Mouse (Mus musculus) monocyte, adult 5-6 weeks (primary cell): Measurements from ENCODE around the gene Sigmar1. TPM values are rescaled to one million over a fixed set of nuclear protein-coding genes. Genes with fewer than 3 reads are reported as not detected.
"Not testable (repeated sequence)": the region's sequence is repeated elsewhere in the genome, so short reads cannot be mapped to it uniquely, and the experiment has no call there.

ENCODE experiments used
- ATAC-seq: fragments of 153-309, 156-312 bp; replicated peaks from 2 replicates; pipeline ENCODE4 v1.8.0; 2017; ENCODE audit warnings: mild to moderate bottlenecking; ENCODE audit not compliant: low TSS enrichment, insufficient number of reproducible peaks, severe bottlenecking, poor library complexity, low FRiP score
- total RNA-seq: library from RNA; stranded (forward); fragments of 200-1000, 200-491, 200-594 nt; gene quantifications from 3 replicates; pipeline ENCODE4 v1.2.3, GENCODE M21; 2017

Sigmar1 gene
- 21.7 to 22.0 TPM (median 22.0 TPM) in 3 replicates for total RNA-seq

DNA sequence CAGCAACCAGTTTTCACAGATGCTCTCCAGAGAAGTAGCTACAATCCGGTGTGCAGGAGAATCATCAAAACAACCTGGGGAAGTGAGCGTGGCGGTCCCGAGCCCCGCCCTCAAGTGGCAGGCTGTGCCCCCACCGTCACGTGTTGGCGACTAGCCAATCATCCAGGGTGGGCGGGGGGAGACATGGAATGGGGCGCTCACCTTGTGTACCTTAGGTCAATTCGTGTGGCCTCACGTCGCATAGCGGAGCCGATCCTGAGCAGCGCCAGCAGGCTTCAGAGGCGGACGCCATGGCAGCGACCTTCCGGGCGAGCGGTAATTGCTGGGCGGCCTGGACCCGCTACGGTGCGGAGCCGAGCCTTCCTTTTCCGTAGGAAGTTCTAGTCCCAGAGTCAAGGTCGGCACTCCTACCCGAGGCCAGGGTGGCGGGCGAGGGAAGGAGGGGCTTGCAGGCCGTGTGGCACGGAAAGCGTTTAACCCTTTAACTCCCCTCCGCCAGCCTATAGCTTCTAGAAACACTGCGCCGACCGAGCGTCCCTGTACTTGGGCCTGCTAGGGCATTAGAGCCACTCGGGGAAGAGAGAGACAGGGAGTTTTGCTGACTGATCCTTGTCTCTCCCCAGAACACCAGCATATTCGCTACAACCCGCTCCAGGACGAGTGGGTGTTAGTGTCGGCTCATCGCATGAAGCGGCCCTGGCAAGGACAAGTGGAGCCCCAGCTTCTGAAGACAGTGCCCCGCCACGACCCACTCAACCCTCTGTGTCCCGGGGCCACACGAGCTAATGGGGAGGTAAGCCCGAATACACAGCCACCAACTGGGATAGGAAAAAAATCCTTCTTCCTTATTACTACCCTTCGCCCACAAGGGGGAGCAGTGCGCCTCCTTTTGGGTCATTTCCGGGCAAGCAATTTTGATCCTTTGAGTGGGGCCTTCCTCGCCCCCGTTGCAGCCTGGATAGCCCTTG lies at the start of gene Sigmar1:
Sigmar1 (minus strand) TSS at position 820 of the 968 bp plus-strand sequence.
- ATAC-seq = peak; percentile 74

DNA sequence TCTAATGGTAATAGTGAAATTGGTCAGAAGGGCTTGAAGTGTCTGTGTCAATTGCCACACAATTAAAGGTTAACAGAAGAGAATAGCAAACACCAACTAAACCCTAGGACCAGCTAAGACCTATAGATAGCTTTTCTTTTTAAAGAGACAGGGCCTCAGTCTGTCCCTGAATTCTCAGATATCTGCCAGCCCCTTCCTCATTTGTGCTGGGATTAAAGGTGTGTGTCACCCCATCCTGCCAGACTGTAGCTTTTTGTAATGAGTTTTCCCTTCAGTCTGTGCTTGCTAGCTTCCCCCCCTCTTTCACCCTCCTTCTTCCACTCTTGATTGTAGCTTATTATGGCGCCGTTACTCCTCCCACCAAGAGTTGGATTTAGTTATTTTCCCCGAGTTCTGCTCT lies 27.2 kb upstream of the Sigmar1 start:
- ATAC-seq = not testable (repeated sequence)

DNA sequence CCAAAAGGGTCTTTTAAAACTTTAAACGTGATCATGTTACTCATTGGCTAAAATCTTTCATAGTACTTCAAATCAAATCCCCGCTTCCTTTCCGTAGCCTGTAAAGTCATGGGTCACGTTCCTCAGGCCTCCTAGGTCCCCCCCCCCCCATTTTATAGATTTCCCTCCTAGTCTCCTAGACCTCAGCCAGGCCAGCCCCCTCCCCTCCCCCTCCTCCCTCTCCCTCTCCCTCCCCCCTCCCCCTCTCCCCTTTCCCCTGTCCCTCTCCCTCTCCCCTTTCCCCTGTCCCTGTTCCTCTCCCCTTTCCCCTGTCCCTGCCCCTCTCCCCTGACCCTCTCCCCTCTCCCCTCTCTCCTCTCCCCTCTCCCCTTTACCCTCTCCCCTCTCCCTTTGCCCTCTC lies 26.8 kb upstream of the Sigmar1 start:
- ATAC-seq = not testable (repeated sequence)

DNA sequence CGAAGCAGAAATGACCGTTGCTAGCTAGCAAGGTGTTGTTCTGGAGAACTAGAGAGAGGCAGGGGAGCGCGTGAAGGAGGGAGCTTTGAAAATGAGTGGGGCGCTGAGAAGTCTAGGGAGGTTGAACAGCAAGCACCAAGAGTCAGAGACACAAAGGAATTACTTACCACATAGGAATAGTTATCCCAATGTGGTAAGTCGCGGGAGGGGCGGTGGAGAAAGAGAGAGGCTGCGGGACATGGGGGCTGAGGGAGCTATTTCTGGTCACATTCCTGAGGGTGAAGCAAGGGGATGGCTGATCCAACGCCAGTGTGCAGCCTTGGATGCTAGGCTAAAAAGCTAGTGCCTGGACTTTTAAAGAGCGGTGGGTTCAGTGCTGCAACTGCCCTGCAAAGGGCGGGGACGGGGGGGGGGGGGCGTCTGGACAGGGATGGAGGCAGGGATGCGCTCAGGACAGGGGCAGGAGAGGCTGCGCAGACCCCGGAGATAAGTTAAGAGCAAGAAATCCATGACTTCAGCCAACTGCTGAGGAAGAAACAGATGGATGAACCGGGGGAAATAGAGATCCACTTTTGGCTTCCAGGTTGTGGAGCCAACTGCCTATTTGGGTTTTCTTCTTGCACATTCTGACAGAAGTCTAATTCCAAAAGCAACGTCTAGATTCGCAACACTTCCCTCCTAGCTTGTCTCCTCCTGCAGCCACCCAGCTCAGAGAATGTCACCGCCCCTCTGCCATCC lies 26.0 kb upstream of the Sigmar1 start:
- not testable (repeated sequence) for ATAC-seq

DNA sequence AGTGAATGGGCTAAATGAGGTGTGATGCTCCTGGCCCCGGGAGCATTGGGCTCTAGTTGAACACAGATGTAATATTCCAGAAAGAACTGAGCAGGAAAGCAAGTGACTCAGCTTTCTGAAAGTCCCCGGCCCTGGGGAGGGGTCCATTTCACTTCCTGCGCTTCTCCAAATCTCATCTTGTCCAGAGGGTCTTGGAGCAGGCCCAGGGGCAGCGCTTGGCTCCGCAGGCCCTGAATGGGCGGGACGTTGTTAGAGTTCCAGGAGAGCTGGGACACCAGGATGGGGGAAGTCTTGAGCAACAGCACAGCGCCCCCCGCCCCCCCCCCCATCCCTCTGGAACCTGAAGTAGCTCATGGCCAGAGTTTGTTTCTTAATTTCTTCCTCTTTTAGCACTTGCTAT lies 25.3 kb upstream of the Sigmar1 start:
- not testable (repeated sequence) for ATAC-seq

DNA sequence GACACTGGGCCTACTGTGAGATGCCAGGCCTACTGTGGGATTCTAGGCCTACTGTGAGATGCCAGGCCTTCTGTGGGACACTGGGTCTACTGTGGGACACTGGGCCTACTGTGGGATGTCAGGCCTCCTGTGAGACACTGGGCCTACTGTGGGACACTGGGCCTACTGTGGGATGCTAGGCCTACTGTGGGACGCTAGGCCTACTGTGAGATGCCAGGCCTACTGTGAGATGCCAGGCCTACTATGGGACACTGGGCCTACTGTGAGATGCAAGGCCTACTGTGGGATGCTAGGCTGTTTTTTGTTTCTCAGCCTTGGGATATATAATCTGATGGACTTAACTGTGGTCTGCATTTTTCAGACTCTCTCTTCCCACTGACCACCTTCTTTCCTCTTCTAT lies 19.9 kb upstream of the Sigmar1 start:
- not testable (repeated sequence) for ATAC-seq

DNA sequence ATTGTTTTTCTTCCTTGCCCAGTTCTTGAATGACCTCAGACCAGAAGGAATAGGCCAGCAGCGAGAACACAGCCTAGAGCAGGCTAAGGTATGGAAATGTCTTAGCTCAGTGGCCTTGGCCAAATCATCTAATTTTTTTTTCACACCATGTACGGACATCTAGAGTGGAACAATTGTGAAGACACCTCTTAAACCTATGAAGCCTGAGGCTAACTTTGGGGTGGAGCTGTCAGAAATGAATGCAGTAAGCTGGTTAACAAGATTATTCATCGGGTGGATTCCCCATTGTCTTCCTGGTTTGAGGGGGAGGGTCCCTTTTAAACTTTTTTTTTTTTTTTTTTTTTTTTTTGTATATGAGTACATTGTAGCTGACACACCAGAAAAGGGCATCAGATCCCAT lies 18.5 kb upstream of the Sigmar1 start:
- ATAC-seq = not testable (repeated sequence)

DNA sequence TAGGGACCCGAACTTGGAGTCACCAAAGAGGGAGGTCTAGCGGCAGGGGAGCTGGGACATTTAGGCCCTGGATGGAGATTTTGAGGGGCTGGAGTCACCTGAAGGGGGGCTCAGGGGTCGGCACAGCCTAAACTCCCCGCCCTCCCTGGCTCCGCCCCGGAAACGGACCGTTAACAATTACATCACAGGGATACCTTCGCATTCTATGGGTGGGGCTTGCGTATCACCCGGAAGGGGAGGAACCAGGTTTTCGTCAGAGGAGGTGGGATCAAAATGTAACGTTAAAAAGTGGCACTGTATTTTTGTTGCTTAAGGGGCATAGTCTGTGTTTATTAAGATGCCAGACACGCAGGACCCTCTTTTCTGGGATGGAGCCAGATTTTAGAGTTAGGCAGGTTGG lies 18.0 kb upstream of the Sigmar1 start, which contains the start of gene Ccl27a:
Ccl27a (minus strand) TSS at position 246 of the 400 bp plus-strand sequence.
- not testable (repeated sequence) for ATAC-seq

DNA sequence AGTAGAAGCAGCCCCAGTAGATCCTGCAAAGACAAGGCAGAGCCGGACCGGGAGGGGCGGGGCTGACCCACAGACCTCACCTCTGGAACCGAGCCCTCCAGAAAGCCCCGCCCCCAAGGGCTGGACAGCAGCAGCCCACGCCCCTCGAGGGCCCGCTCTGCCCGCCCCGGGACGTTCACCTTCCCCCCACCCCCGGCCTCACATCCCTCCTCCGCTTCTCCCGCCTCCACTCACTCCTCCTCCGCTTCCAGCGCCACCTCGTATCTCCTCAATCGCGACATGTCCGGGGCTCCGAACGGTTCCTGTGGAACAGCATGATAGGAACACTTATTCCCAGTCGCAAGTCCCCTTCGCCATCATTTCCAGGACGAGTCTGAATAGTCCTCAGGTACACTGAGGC lies 17.5 kb upstream of the Sigmar1 start:
- not testable (repeated sequence) for ATAC-seq

DNA sequence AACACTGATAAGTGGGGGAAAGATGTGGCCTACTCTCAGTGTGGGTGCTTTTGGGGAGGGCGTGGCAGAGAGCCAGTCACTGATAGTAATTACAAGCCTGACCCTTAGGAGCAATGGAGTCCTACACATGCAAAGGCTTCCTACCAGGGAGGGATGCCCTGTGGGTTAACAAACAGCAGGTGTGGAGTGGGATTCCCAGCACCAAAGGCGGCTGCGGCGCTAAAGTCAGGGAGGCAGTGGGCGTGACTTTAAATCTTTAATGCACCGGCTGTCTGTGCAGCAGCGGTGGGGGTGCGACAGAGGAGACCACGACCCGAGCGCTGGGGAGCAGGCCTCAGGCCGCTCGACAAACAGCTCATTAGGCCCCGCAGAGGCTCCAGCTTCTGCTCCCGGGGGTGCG lies 17.0 kb upstream of the Sigmar1 start:
- ATAC-seq = not testable (repeated sequence)

DNA sequence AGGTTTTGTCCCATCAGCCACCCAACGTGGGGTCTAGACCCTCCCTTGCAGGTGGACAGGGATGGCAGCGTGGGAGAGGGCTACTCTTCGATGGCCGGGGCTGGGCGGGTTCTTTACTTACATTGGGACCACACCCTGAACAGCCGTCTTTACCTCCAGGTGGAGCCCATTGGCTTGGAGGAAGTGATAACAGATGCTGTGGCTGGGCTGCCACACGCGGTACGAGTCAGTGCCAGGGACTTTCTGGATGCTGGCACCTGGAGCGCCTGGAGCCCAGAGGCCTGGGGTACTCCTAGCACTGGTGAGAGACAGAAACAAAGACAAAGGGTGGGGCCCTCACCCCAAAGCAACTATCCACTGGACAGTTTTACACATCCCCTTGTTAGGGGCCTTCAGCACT lies 11.3 kb upstream of the Sigmar1 start:
- ATAC-seq = not testable (repeated sequence)

DNA sequence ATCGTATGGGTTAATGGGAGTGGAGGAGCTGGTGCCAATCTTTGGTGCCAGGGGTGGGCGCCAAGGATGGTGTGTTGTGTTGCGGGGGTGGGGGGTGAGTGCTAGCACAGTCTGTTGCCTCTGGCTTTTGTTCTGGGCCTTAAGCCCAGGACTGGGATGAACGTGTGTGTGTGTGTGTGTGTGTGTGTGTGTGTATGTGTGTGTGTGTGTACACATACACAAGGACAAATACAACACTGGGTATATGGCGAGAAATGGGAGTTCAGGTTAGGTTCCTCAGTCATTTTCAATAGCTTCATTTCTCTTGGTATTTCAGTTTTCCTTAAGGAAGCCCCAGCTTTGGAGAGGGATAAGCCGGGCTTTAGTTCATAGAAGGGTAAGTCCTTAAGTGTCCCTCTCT lies 7.2 kb upstream of the Sigmar1 start:
- ATAC-seq = not testable (repeated sequence)

DNA sequence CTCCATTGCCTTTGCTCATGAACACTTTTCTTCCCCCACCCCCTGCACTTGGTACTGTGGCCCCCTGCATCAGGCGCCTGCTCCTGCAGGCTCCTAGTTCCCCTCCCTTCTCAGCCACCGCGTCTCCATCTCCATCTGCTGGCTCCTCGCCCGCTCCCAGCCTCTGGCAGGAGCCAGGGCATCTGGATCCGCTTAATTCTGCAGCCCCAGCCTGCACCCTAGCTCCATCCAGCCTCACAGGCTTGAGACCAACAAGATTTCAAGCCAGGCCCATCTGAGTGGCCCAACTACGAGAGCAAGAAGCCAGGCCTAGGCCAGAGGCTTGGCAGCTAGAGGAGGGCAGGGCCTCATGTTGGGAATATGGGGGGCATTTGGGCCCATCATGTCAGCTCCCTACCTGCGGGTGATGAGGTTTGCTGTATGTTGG lies 6.7 kb upstream of the Sigmar1 start:
- not testable (repeated sequence) for ATAC-seq

DNA sequence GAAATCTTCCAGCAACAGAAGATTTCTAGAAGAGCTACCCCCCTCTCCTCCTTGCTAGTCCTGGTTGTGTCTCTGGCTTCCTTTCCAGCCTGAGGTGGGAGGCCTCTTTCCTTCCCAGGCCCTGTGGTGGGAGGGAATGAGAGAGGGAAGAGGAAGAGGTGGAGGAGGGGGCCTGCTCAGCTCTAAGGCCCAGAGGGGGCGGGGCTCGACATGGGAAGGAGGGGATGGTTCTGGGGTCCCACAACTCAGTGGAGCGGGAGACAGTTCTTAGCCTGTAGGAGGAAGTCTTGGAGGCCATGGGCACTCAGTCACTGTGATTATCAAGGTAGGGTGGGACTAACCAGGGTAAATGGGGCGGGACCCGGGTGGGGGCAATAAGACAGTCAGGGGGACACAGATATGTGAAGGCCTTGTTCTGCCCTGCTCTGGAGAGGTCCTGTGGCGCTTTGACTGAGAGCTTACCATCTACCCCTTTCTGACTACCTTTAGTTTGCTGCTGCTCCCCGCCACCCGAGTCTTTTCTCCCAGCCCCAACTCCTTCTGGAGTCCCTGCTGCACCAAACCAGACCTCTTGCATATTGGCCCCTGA lies 6.2 kb upstream of the Sigmar1 start:
- no peak for ATAC-seq

DNA sequence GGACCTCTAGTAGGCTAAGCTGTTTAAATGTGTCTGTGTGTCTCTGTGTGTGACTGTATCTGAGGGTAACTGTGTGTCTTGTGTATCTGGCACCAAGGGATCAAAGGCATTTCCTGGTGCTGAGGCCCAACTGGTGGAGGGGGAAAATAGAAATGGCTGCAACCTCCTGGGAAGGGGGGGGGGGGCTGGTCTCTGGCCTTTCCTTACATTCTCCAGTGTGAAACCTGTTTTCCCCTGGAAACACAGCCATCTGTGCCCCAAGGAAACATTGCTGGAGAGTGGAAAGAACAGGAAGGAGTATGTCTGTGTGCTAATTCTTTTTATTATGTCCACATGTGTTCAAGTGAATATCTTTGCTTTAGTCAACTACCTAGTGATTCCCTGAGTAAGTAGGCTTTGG lies 5.7 kb upstream of the Sigmar1 start:
- ATAC-seq = no peak

DNA sequence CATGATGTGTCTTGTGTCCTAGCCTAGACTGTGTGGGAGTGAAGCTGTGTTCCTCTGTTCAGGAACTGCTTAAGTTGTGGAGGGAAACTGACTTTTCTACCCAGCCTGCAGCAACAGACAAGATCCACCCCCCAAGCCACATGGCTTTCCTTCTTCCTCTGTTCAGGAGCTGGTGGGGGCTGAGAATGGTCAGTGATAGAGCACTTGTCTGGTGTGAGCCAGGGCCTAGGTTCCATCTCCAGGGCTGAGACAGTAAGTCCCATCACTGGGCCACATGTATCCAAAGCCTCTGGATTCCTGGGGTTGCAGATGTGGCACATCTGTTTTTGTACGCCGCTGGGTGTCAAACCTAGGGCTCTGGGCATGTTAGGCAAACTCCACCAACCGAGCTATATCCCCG lies 5.0 kb upstream of the Sigmar1 start:
- no peak for ATAC-seq

DNA sequence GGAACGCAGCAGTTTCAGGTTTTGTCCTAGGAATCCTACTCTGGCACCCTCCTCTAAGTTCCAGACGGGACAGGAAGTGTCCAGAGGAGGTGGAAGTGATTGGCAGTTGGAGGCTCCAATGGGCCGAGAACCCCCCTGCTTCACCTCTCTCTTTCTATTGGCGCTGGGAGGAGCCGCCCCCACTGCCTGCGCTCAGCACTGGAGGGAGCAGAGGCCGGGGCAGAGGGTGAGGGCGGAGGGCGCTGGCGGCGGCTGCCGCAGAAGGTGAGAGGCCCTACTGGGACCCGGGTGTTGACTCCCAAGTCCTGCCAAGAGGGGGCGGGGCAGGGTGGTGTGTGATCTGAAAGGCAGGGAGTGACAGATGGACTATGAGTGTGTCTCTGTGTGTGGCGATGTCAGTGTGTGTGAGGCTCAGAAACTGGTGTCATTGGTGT lies 4.3 kb upstream of the Sigmar1 start:
- ATAC-seq = peak; percentile 46

DNA sequence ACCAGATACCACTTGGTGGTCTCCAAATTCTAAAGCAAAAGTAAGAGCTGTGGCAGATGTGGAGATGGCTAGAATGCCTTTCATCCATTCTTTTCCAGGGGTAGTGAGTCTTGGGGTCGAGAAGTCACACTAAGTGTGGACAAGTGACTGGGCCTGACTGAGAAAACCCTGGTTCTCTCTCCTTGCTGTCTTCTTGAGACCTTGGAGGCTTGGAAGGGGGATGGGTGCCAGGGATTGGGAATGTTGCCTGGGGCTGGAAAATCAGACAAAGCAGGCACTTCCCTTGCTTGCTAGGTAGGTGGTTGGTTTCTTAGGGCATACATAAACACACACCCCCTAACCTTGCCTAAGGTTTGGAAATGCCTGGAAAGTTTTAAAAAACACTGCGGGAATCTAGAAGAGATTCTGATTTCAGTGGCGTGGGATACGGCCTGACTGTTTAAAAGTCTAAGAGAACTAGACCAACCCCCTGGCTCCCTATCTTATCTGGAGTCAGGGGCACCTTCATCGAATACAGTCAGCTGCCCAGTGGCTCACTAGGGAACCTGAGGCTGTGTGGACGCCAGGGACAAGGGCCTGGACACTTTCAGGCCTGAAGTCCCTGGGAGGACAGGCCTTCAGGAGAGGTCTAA lies 3.8 kb upstream of the Sigmar1 start:
- ATAC-seq = no peak

DNA sequence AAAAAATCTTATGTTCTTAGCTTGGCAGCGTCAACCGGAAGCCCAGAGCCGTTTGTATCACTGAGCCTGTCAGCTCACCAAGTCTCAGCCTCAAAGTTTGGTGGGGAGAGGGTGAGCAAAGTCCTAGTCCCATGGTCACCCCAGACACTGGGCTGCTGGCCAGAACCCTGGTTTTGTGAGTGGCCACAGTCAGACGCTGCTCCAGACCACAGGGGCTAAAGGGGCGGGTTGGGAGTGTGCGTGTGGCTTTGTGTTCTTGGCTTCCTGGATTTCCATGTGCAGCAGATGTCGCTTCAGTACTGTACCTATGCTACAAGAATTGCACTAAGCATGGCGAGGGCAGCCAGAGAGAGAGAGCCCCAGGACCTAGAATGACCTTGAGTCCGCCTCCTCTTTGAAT lies 3.2 kb upstream of the Sigmar1 start:
- no peak for ATAC-seq
